Mouse (Mus musculus): ENCODE data around the gene Prkcb.

Prkcb gene

GRCm38 (mm10) chr7:122520850-122521638 lies 232.5 kb downstream of the Prkcb start:
- DNase-seq (ENCODE audit: low spot score in 2 of 2) = no peak

- DNase-seq (ENCODE audit: low spot score in 2 of 2) = no peak
Observed at GRCm38 (mm10) chr7:122528201-122528600, 239.7 kb downstream of the Prkcb start.

- DNase-seq (ENCODE audit: low spot score in 2 of 2) = no peak
Observed at GRCm38 (mm10) chr7:122528646-122529045, 240.1 kb downstream of the Prkcb start.

- DNase-seq (ENCODE audit: low spot score in 2 of 2) = no peak
Observed at GRCm38 (mm10) chr7:122533566-122534360, 245.2 kb downstream of the Prkcb start.

GRCm38 (mm10) chr7:122544616-122545015 lies 256.1 kb downstream of the Prkcb start:
- DNase-seq (ENCODE audit: low spot score in 2 of 2) = no peak

GRCm38 (mm10) chr7:122556575-122557140 lies 268.1 kb downstream of the Prkcb start:
- DNase-seq (ENCODE audit: low spot score in 2 of 2) = no peak

GRCm38 (mm10) chr7:122558085-122558811 lies 269.7 kb downstream of the Prkcb start:
- no peak for DNase-seq (ENCODE audit: low spot score in 2 of 2)

GRCm38 (mm10) chr7:122558912-122559311 lies 270.4 kb downstream of the Prkcb start:
- no peak for DNase-seq (ENCODE audit: low spot score in 2 of 2)

- no peak for DNase-seq (ENCODE audit: low spot score in 2 of 2)
Observed at GRCm38 (mm10) chr7:122562586-122562985, 274.0 kb downstream of the Prkcb start.

- no peak for DNase-seq (ENCODE audit: low spot score in 2 of 2)
Observed at GRCm38 (mm10) chr7:122565371-122565770, 276.8 kb downstream of the Prkcb start.

GRCm38 (mm10) chr7:122566011-122566410 lies 277.5 kb downstream of the Prkcb start:
- no peak for DNase-seq (ENCODE audit: low spot score in 2 of 2)

- DNase-seq (ENCODE audit: low spot score in 2 of 2) = no peak
Observed at GRCm38 (mm10) chr7:122568787-122569186, 280.2 kb downstream of the Prkcb start.

GRCm38 (mm10) chr7:122570407-122570806 lies 281.9 kb downstream of the Prkcb start:
- no peak for DNase-seq (ENCODE audit: low spot score in 2 of 2)

GRCm38 (mm10) chr7:122573101-122573635 lies 284.6 kb downstream of the Prkcb start:
- peak; percentile 46 to 47 for DNase-seq (ENCODE audit: low spot score in 2 of 2)

- DNase-seq (ENCODE audit: low spot score in 2 of 2) = peak in 1 of 2 experiments; percentile 21
Observed at GRCm38 (mm10) chr7:122574418-122574817, 285.9 kb downstream of the Prkcb start.

GRCm38 (mm10) chr7:122575056-122575455 lies 286.5 kb downstream of the Prkcb start:
- DNase-seq (ENCODE audit: low spot score in 2 of 2) = no peak

- peak; percentile 52 to 63 for DNase-seq (ENCODE audit: low spot score in 2 of 2)
Observed at GRCm38 (mm10) chr7:122575506-122575905, 287.0 kb downstream of the Prkcb start.

GRCm38 (mm10) chr7:122577571-122577970 lies 289.0 kb downstream of the Prkcb start:
- no peak for DNase-seq (ENCODE audit: low spot score in 2 of 2)

- no peak for DNase-seq (ENCODE audit: low spot score in 2 of 2)
Observed at GRCm38 (mm10) chr7:122579461-122580157, 291.1 kb downstream of the Prkcb start.

GRCm38 (mm10) chr7:122580158-122580475 lies 291.6 kb downstream of the Prkcb start:
- no peak for DNase-seq (ENCODE audit: low spot score in 2 of 2)

All from right cerebral cortex, adult 2 months (tissue).